Mouse (Mus musculus): ENCODE measurements around the gene Immp2l.

The Immp2l gene

DNA sequence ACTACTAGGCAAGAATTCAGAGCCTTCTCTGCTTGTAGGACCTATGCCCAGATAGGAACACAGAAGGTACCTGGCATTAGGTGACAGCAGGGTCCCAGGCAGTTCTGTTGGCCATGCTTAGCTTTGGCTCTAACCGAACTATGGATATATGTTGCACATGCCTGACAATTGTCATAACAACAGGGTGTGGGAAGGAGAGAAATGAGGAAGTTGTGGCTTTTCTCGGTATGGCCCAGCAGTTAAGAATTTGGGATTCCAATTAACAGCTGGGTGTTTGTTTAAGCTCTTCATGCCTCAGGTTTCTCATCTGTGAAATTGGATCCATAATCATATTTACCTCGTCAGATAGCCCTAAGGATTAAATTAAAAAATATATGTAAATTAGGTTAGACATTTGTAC lies 854.6 kb downstream of the Immp2l start:
- no peak for DNase-seq

GRCm38 (mm10) chr12:41878972-41879371 lies 855.1 kb downstream of the Immp2l start:
- DNase-seq, result no peak

- DNase-seq, result no peak
Observed at GRCm38 (mm10) chr12:41879412-41879811, 855.5 kb downstream of the Immp2l start.

- no peak for DNase-seq
Observed at GRCm38 (mm10) chr12:41880833-41881232, 856.9 kb downstream of the Immp2l start.

DNA sequence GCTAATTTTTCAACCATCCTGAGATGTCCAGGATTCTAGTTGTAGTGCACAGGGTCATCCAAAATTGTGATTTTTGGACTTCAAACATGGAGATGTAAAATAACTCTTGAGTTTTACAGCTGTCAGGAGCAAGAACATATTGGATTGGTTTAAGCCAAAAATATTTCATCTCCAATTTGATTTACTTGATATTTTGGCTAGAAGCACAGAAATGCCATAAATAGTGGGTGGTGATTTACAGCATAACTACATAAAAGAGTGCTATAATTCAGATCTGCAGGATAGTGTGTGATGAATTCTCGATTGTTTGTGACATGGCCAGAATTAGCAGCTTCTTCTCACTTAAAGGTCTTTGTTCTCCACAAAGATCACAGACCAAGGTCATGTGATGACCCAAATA lies 884.1 kb downstream of the Immp2l start:
- DNase-seq, result no peak

- no peak for DNase-seq
Observed at GRCm38 (mm10) chr12:41911626-41912025, 887.7 kb downstream of the Immp2l start.

DNA sequence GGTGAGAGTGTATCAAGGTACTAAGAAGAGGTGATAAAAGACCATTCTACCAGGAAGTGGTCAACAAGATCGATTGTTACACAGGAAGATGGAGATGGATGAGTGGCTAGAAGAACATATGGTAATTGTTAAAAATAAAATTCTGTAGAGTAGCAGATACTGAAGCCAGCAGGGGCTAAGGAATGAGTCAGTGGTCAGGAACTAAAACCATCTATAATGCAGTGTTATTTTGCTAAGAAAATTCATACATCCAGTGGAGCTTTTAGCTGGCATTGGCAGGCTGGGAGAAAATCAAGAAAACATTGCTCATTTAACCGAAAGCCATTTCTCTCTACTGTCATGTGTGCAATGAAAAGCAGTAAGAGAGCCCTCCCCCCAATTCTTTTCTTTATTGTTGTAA lies 913.9 kb downstream of the Immp2l start:
- no peak for DNase-seq

- DNase-seq, result no peak
Observed at GRCm38 (mm10) chr12:41941853-41942252, 918.0 kb downstream of the Immp2l start.

- no peak for DNase-seq
Observed at GRCm38 (mm10) chr12:41944079-41944672, 920.3 kb downstream of the Immp2l start.

DNA sequence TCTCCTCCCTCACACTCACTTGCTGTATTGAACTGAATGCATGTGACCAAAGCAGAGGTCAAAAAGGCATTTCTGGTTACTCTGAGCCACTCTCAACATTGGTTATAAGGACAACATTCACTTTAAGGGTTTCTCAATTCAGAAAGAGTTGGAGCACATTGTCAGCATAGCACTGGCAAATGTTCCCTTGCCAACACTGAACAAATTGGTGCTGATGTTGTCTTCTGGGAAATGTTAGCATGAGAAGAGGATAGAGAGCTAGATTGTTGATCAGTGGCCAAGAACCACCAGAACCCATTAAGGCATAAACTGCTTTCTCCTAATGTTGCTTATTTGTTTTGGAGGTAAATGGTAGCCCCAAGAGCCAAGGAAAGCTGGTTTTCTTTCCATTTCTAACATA lies 922.6 kb downstream of the Immp2l start:
- DNase-seq, result no peak

- DNase-seq, result no peak
Observed at GRCm38 (mm10) chr12:41949409-41949808, 925.5 kb downstream of the Immp2l start.

DNA sequence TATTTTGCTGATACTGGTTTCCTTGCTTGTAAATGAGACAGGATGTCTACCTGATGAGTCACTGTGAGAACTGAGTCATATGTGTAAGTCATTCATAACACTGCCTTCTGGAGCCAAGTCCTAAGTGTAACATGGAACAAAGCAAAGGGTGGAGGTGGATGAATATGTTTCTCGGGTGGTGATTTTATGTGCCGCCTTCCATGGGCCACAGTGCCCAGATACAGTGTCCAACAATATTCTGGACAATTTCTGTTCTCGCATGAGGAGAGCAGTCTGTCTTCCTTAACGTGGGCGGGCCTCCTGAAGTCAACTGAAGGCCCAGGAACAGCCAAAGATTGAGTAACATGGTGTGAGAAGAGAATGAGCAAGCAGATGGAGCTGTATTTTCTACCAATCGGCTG lies 926.0 kb downstream of the Immp2l start:
- DNase-seq, result no peak

DNA sequence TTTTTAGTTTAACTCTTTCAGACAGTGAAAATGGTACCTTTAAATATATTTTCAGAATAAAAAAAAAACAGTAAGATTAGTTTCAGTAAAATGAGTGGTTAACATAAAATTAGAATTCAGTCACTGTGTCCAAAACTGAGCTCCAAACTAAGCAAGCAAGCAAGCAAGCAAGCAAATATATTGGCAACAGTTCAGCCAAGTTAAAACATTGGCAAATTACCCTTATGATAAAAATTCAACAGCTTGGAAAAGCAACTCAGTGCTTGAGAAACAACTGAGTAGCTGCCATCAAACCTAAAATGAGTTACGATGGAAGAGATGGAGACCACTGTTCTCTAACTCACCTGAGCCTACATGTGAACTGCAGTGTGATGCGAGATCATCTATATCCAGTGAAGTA lies 926.8 kb downstream of the Immp2l start:
- no peak for DNase-seq

GRCm38 (mm10) chr12:41961038-41961437 lies 937.1 kb downstream of the Immp2l start:
- DNase-seq, result no peak

GRCm38 (mm10) chr12:41991408-41991807 lies 967.5 kb downstream of the Immp2l start:
- DNase-seq, result no peak
